Mouse (Mus musculus) neural tube, embryonic 12.5 days (tissue): ENCODE data around the gene Mrpl9. TPM values are rescaled to one million over a fixed set of nuclear protein-coding genes. Genes with fewer than 3 reads are reported as not detected.

Experiments used
- ATAC-seq: fragments of 200-750 bp; cut with Nextera tagmentation; 2 replicates; pipeline ENCODE4 v1.8.0; 2017; ENCODE audit warnings: low read depth, mild to moderate bottlenecking, moderate TSS enrichment, moderate library complexity; ENCODE audit not compliant: low FRiP score
- H3K27ac ChIP-seq: fragments of 300-500 bp; sonication (generic); 2 replicates; pipeline ENCODE4 v1.5.1; 2016
- H3K27me3 ChIP-seq: fragments of 300-500 bp; sonication (generic); replicated peaks from 2 replicates; pipeline ENCODE4 v1.6.1; 2016; ENCODE audit warnings: mild to moderate bottlenecking
- H3K36me3 ChIP-seq: fragments of 300-500 bp; sonication (generic); 2 replicates; pipeline ENCODE4 v1.6.1; 2016; ENCODE audit warnings: mild to moderate bottlenecking
- H3K4me1 ChIP-seq: fragments of 300-500 bp; sonication (generic); 2 replicates; pipeline ENCODE4 v1.6.1; 2016
- H3K4me2 ChIP-seq: fragments of 300-500 bp; sonication (generic); replicated peaks from 2 replicates; pipeline ENCODE4 v1.6.1; 2016; ENCODE audit warnings: mild to moderate bottlenecking
- H3K4me3 ChIP-seq: fragments of 300-500 bp; sonication (generic); 2 replicates; pipeline ENCODE4 v1.5.1; 2016
- H3K9ac ChIP-seq: fragments of 300-500 bp; sonication (generic); 2 replicates; pipeline ENCODE4 v1.6.1; 2016; ENCODE audit warnings: mild to moderate bottlenecking
- H3K9me3 ChIP-seq: fragments of 300-500 bp; sonication (generic); 2 replicates; pipeline ENCODE4 v1.6.1; 2016; ENCODE audit warnings: mild to moderate bottlenecking
- WGBS: fragments of 180-500 bp; shearing (Covaris S2); methylation state at CpG from one replicate; pipeline ENCODE4 v1.1.7; 2016; 5-methylcytosine and 5-hydroxymethylcytosine counted together
- polyA plus RNA-seq: library from polyadenylated mRNA; unstranded; fragments of >200 nt; fragmentation: Nextera tagmentation; extraction: Ambion mirVana; gene quantifications from 2 replicates; pipeline ENCODE4 v1.2.1, GENCODE M21; 2016

The Mrpl9 gene
- polyA plus RNA-seq, 1 experiment from 2014 or later: 65.1 TPM

DNA sequence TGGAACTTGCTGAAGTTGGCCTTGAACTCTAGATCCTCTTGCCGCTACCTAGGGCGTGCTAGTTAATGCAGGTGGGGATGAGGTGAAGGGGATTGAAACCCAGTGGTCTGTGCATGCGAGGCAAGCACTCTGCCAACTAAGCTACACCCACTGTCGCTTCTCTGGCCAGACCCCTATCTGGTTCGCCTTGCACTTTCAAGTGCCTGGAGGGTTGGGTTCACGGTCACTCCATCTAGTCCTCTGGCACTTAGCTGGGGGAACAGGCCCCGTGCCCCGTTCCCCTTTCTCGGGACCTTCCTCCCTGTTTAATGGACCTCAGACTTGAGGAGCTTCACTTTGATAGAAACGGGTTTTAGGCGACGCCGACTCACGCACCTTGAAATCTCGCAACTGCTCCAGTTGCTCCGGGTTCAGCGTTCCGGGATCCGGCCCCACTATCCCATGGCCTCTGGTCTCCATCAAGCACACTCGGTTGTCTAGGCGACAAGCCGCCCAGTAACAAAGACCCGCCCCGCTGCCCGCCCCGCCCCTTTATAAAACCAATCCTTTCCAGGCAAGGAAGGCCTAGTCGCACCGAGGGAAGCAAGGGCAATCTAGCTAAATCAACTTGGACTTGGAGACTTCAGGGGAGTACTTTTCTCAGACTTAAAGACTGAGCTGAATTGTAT lies 29.5 kb downstream of the Mrpl9 start:
- H3K27ac ChIP-seq: no peak overlapping the region
- peak overlapping the region; percentile 61 for H3K4me2 ChIP-seq

DNA sequence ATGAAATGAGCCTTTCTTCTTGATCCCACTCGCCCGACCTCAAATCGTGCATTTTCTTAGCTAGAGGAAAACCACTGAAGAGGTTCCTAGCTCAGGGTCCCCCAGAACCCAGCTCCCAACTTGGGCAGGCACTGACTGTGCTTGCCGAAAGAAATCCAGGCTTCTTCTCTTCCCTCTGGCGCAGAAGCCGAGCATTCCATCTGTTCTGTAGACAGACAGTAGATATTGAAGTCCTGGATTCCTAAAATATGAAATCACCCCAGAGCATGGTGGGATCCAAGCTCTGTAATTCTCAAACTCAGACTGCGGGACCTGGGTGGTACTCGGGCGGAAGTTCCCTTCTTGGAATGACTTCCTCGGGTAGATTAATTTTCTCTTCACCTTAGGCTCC lies 30.0 kb downstream of the Mrpl9 start:
- Histone ChIP-seq H3K4me1 (peaks cover 25% of the 10 kb centered on the region), H3K27ac (no peak overlapping the region), H3K27me3 (no peaks in the 10 kb centered on the region), H3K4me2 (peak overlapping the region; percentile 61), H3K9ac (no peak overlapping the region), H3K9me3 (no peaks in the 10 kb centered on the region), H3K4me3 (no peak overlapping the region), H3K36me3 (no peaks in the 10 kb centered on the region)
- 53% methylated on average over 10 of the region's 10 CpGs for WGBS
- no peak for ATAC-seq

More for the DNA sequence above, 29.5 kb downstream of the Mrpl9 start:
- Histone ChIP-seq H3K4me1 (peaks cover 24% of the 10 kb centered on the region), H3K36me3 (no peaks in the 10 kb centered on the region), H3K27me3 (no peaks in the 10 kb centered on the region), H3K9ac (peak overlapping the region; percentile 34; the same call in 1 of the 2 replicates), H3K4me3 (peak overlapping the region; percentile 23; the same call in 1 of the 2 replicates), H3K9me3 (no peaks in the 10 kb centered on the region)
- WGBS: 10% methylated on average over 28 of the region's 28 CpGs
- peak; percentile 68; the same call in 1 of the 2 replicates for ATAC-seq

DNA sequence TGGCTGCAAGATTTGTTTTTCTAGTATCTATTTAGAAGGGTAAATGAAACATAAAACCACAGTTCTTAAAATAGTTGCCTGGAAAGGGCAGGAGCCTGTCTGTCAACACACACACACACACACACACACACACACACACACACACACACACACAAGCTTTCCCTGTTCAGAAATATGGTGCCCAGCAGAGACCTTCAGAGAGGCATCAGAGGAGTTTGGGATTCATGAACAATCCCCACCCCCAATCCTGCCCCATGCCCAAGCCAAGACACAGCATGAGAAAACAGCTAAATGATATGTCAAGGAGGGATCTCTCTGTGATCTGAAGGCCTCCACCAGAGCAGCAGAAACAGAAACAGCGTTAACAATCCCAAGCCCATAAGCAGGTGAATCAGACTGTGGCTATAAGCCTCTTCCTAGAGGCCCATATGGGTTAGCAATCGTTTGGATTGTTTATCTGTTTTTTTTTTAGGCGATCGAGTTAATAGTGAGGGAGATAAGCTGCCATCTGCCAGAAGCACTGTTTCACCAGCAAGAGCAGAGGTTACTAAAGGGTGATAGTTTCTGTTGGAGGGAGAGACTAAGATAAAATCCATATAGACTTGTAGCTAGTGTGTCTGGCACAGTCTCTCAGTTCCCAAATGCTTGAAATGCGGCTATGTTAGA lies 30.6 kb downstream of the Mrpl9 start:
- H3K36me3 ChIP-seq: no peaks in the 10 kb centered on the region
- H3K9me3 ChIP-seq: no peaks in the 10 kb centered on the region
- no peak overlapping the region for H3K27ac ChIP-seq
- no peak overlapping the region for H3K4me3 ChIP-seq
- H3K27me3 ChIP-seq: no peaks in the 10 kb centered on the region
- peaks cover 25% of the 10 kb centered on the region for H3K4me1 ChIP-seq
- 88% methylated on average over 5 of the region's 5 CpGs for WGBS
- ATAC-seq: no peak
- no peak overlapping the region for H3K4me2 ChIP-seq
- no peak overlapping the region for H3K9ac ChIP-seq

DNA sequence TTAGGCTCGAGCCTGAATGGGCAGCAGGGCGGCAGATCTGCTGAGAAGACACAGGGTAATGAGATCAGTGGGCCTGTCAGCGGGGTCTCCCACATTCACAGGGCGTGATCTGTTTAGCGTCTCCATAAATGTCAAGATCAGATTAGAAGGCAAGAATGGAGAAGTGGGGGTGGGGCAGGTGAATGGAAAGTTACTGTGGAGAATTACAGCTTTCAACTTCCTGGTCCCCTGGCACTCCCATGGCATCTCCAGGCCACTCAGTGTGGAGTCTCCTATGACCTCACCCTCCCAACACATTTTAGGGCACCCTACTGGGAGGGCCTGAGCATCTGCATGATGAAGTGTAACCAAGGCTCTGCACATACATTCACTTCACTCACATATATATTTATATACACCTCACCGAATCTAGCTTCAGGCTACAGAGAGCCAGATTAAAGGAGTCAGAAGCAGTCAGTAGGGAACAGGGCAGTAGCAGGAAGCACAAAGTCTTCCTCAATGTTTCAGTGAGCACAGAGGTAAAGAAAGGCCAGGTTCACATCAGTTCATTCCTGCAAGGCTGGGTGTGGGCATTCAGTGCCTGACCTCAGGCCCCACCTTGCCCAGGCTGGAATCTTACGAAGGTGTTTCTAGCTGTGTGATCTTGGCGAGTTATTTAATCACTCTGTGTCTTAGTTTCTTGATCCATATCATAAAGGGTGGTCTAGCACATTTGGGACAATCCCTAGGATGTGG lies 33.4 kb downstream of the Mrpl9 start:
- Histone ChIP-seq H3K9me3 (no peaks in the 10 kb centered on the region), H3K27me3 (peaks cover 6% of the 10 kb centered on the region; the same call in 1 of the 2 replicates), H3K36me3 (peaks cover 6% of the 10 kb centered on the region; the same call in 1 of the 2 replicates), H3K4me2 (no peak overlapping the region), H3K27ac (no peak overlapping the region), H3K4me1 (peaks cover 44% of the 10 kb centered on the region), H3K9ac (no peak overlapping the region), H3K4me3 (no peak overlapping the region)
- 58% methylated on average over 8 of the region's 8 CpGs for WGBS
- no peak for ATAC-seq

DNA sequence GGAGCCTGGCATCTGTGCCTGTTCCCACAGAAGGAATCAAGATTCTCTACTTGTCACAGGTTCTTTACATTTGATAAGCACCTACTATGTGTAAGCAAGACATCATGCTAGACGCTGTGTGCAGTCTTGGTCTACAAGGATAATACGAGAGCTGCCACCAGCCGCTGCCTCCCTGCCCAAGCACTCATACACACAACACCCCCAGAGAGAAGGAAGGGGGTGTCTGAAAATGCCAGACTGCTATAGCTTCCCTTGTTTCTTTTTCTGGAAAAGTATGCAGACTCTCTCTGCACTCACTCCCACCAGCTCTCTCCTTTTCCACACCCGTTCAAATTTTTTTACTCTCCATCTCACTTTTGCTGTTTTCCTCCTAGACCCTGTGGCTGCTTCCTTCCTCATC lies 34.3 kb downstream of the Mrpl9 start:
- H3K27me3 ChIP-seq: peaks cover 6% of the 10 kb centered on the region; the same call in 1 of the 2 replicates
- H3K4me2 ChIP-seq: peak overlapping the region; percentile 82
- H3K4me1 ChIP-seq: peaks cover 47% of the 10 kb centered on the region
- ATAC-seq: 0 out of 2 replicates have a peak, but pooled peaks have one; percentile 0
- H3K27ac ChIP-seq: peak overlapping the region; percentile 32
- H3K4me3 ChIP-seq: peak overlapping the region; percentile 59
- WGBS: 34% methylated on average over 4 of the region's 4 CpGs
- no peaks in the 10 kb centered on the region for H3K9me3 ChIP-seq
- H3K9ac ChIP-seq: peak overlapping the region; percentile 52
- peaks cover 9% of the 10 kb centered on the region; the same call in 1 of the 2 replicates for H3K36me3 ChIP-seq

DNA sequence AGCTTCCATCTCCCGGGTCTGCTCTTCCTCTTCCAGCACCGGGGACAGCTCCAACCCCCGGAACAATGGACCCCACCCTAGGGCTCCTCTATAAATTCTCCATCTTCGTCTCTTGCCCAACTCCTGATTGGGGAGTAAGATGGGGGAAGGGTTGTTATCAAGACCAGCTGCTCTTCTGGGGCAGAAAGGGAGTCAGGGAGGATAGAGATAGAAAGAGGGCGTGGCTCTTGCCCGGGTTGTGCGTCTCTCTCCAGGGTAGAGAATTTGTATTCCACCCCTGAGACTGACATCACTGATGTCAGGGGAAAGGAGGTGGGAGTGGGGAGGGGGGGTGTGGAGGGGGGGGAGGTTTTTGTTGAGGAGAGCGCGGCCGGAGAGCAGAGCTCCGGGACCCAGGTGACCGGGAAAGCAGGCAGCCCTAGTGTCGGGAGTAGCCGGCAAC lies 34.9 kb downstream of the Mrpl9 start, which contains the start of gene Celf3:
Gene Celf3, plus strand, starts transcription at position 315 of the 442 bp plus-strand sequence.
- H3K9me3 ChIP-seq: no peaks in the 10 kb centered on the region
- H3K4me1 ChIP-seq: peaks cover 48% of the 10 kb centered on the region
- whole genome bisulfite sequencing: under 1% methylated on average over 14 of the region's 14 CpGs
- H3K36me3 ChIP-seq: peaks cover 9% of the 10 kb centered on the region; the same call in 1 of the 2 replicates
- H3K27ac ChIP-seq: peak within 1 kb of the TSS; percentile 54
- peak within 1 kb of the TSS; percentile 82 for H3K4me2 ChIP-seq
- peaks cover 6% of the 10 kb centered on the region; the same call in 1 of the 2 replicates for H3K27me3 ChIP-seq
- peak within 1 kb of the TSS; percentile 86 for H3K9ac ChIP-seq
- H3K4me3 ChIP-seq: peak within 1 kb of the TSS; percentile 59
- peak; percentile 90 for ATAC-seq

DNA sequence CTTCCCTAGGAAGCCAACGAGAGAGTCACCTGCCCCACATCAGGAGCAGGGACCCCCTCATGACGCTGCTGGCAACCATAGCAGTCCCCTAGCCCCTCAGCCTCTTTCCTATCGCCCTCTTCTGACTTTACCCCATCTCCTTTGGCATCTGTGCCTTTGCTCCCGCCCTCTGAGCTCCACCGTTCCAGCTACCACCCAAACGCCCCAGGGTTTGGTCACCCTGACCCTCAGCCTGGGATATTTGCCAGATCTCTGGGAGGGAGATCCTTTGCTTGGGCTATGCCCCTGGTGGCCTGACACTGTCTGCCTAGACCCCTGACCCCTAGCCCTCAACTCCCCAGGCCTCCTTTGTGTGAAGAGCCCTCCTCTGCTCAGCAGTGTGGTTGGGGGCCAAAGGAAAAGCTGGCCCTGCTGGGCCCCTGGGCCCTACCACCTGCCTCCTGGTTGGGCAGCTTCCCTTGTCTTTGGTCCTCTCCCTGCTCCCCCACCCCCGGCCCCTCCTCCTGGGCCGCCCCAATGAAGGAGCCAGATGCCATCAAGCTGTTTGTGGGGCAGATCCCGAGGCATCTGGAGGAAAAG lies 35.6 kb downstream of the Mrpl9 start:
- Histone ChIP-seq H3K27me3 (peaks cover 6% of the 10 kb centered on the region; the same call in 1 of the 2 replicates), H3K27ac (peak overlapping the region; percentile 54), H3K9me3 (no peaks in the 10 kb centered on the region), H3K9ac (peak overlapping the region; percentile 86), H3K4me2 (peak overlapping the region; percentile 82), H3K4me3 (peak overlapping the region; percentile 59), H3K4me1 (peaks cover 53% of the 10 kb centered on the region), H3K36me3 (peaks cover 9% of the 10 kb centered on the region; the same call in 1 of the 2 replicates)
- ATAC-seq: peak; percentile 19
- WGBS: 4% methylated on average over 9 of the region's 9 CpGs

DNA sequence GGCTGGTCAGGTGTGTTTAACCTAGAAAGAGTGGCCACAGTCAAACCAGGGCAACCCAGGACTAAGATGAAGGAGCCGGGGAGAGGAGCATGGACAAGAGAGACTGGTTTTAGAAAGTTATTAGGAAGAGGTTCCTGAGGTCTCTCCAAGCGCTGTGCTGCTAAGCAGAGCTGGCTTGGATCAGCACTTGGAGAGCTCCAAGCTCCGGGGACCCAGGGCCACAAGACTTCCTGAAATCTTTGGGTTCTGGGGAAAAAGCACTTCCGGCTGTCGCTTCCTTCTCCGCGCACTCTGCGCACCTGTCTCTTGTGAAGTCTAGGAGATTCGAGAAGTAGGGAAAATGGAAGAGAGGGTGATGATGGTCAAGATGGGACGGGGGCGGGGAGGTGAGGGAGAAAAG lies 36.4 kb downstream of the Mrpl9 start:
- Histone ChIP-seq H3K4me3 (peak overlapping the region; percentile 59), H3K4me2 (peak overlapping the region; percentile 82), H3K9ac (peak overlapping the region; percentile 86), H3K4me1 (peaks cover 61% of the 10 kb centered on the region), H3K27ac (no peak overlapping the region), H3K9me3 (no peaks in the 10 kb centered on the region), H3K27me3 (peaks cover 6% of the 10 kb centered on the region; the same call in 1 of the 2 replicates), H3K36me3 (peaks cover 9% of the 10 kb centered on the region; the same call in 1 of the 2 replicates)
- ATAC-seq: no peak
- 11% methylated on average over 10 of the region's 11 CpGs for WGBS

DNA sequence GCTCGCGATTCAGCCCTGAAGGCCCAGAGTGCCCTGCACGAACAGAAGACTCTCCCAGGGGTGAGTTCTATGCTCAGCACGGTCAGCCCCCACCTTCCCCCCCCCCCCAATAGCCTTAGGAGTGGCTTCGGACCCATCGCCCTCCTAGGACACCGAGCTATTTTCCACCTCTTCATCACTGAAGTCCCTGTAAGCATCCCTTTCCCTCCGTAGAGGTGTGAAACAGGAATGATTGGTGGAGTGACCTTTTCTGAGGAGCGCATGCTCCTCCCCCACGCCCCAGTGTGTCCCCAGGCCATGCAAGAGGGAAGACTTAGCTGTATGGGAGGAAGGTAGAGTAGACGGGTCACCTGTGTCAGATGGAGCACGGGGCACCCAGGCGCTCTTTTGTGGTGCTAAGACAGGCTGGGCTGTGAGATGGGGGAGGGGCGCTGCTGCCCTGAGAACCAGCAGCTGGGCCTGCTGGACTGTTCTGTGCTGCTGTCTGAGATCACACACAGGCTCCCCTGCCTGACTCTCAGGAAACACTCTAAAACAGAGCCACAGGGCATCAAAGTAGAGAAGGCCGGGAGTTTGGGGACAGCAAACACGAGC lies 37.3 kb downstream of the Mrpl9 start, which contains the start of gene Riiad1:
Gene Riiad1, minus strand, starts transcription at position 51 of the 594 bp plus-strand sequence.
- 0 out of 2 replicates have a peak within 1 kb of the TSS, but pooled peaks have one; percentile 54 for H3K27ac ChIP-seq
- peaks cover 69% of the 10 kb centered on the region for H3K4me1 ChIP-seq
- no peak for ATAC-seq
- peaks cover 6% of the 10 kb centered on the region; the same call in 1 of the 2 replicates for H3K27me3 ChIP-seq
- 12% methylated on average over 16 of the region's 16 CpGs for WGBS
- peak within 1 kb of the TSS; percentile 86 for H3K9ac ChIP-seq
- peak within 1 kb of the TSS; percentile 82 for H3K4me2 ChIP-seq
- H3K4me3 ChIP-seq: peak within 1 kb of the TSS; percentile 59
- peaks cover 15% of the 10 kb centered on the region; the same call in 1 of the 2 replicates for H3K36me3 ChIP-seq
- H3K9me3 ChIP-seq: no peaks in the 10 kb centered on the region

DNA sequence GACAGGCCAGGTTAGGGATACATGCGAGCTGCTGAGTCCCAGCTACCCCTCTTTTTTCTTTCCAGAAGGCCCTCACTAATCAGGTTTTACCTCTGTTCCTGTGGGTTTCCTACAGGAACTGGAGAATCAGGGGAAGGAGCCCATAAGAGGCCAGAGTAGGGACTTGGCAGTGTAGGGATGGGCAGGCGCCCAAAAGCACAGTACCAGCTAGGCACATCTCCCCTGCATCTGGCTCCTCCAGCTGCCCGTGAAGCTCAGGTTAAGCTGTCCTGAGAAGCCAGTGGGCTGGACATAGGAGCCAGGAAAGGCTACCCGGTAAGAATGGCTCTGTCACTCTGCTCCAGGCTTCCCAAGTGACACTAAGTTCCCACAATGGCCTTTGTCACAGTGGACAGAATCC lies 38.3 kb downstream of the Mrpl9 start:
- Histone ChIP-seq H3K27me3 (peaks cover 6% of the 10 kb centered on the region; the same call in 1 of the 2 replicates), H3K27ac (no peak overlapping the region), H3K4me3 (no peak overlapping the region), H3K9me3 (no peaks in the 10 kb centered on the region), H3K9ac (no peak overlapping the region), H3K4me2 (peak overlapping the region; percentile 82), H3K4me1 (peaks cover 73% of the 10 kb centered on the region), H3K36me3 (peaks cover 23% of the 10 kb centered on the region; the same call in 1 of the 2 replicates)
- ATAC-seq: no peak
- 71% methylated on average over 4 of the region's 4 CpGs for WGBS

DNA sequence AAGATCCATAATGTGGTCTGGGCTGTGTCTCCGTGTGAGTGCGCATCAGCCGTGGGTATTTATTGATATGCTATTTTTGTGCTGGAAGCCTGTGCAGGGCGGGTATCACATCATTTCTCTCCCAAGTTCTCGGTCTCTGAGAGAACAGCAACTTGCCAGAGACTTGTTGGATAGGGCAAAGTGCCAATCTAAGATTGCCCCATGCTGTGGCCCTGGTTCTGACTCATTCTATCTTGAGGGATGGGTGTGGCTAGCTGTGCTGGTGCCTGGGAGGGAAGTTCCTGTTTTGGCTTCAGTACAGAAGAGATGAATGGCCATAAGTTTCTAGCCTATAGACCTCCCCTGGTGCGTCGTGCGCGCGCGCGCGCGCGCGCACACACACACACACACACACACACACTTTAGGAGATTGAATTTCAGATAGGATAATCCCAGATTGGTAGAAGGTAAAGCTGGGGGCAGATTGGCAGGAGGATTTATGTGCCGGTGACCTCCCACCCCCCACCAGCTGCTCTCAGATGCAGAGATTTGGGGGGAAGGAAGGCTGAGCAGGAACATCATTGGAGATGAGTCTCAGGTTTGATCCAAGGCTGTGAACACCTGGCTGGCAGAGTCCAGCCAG lies 39.8 kb downstream of the Mrpl9 start:
- no peak for ATAC-seq
- no peaks in the 10 kb centered on the region for H3K9me3 ChIP-seq
- peak overlapping the region; percentile 71 for H3K27ac ChIP-seq
- peaks cover 71% of the 10 kb centered on the region for H3K4me1 ChIP-seq
- H3K4me3 ChIP-seq: no peak overlapping the region
- H3K36me3 ChIP-seq: peaks cover 37% of the 10 kb centered on the region
- 86% methylated on average over 17 of the region's 17 CpGs for WGBS
- peak overlapping the region; percentile 55 for H3K4me2 ChIP-seq
- peaks cover 6% of the 10 kb centered on the region; the same call in 1 of the 2 replicates for H3K27me3 ChIP-seq
- H3K9ac ChIP-seq: no peak overlapping the region
